Mouse (Mus musculus) CH12.LX (cell line): ENCODE data around the gene Rp9. TPM values are rescaled to one million over a fixed set of nuclear protein-coding genes. Genes with fewer than 3 reads are reported as not detected.

Source experiments
- DNase-seq: peaks from one replicate; pipeline ENCODE4 v3.0.0-alpha.2; 2013; ENCODE audit errors: extremely low read depth
- H3K27ac ChIP-seq: 2 replicates; pipeline ENCODE4 v1.5.1; 2012; ENCODE audit warnings: low read depth, mild to moderate bottlenecking, control low read depth, moderate library complexity; ENCODE audit not compliant: insufficient read depth
- H3K27me3 ChIP-seq: replicated peaks from 2 replicates; pipeline ENCODE3; 2012; ENCODE audit warnings: inconsistent platforms
- H3K36me3 ChIP-seq, 2 experiments: replicated peaks in 1 of 2; 2 replicates each; pipeline versions ENCODE3 to v1.6.1; 2012; ENCODE audit warnings: inconsistent platforms in 1 of 2, low read length in 1 of 2, mild to moderate bottlenecking in 1 of 2, mixed read lengths in 1 of 2, moderate library complexity in 1 of 2; ENCODE audit not compliant: control insufficient read depth in 1 of 2, insufficient read depth in 1 of 2
- H3K4me1 ChIP-seq, 2 experiments: 2 replicates each; pipeline ENCODE4 v1.6.1; 2012; ENCODE audit warnings: inconsistent platforms in 1 of 2, moderate library complexity in 1 of 2; ENCODE audit not compliant: insufficient read depth in 2 of 2, control insufficient read depth in 1 of 2
- H3K4me2 ChIP-seq: 2 replicates; pipeline ENCODE4 v1.6.1; 2012; ENCODE audit warnings: low read depth, mild to moderate bottlenecking, control low read depth; ENCODE audit not compliant: poor library complexity, insufficient read depth, severe bottlenecking
- H3K4me3 ChIP-seq, 3 experiments: fragments of 150-350 bp in 1 of 3; sonication (generic) in 1 of 3; replicated peaks in 1 of 3; 2 replicates each; pipeline versions ENCODE3 to v1.5.1; 2011 to 2012; ENCODE audit warnings: low read depth in 2 of 3, low read length in 2 of 3, mild to moderate bottlenecking in 2 of 3, moderate library complexity in 2 of 3, control low read depth in 1 of 3, improper control_type of control experiment in 1 of 3, inconsistent platforms in 1 of 3, mixed read lengths in 1 of 3; ENCODE audit not compliant: poor library complexity in 1 of 3
- H3K79me2 ChIP-seq: replicated peaks from 2 replicates; pipeline ENCODE4 v1.6.1; 2012; ENCODE audit warnings: mild to moderate bottlenecking, moderate library complexity; ENCODE audit not compliant: control insufficient read depth, poor library complexity, insufficient read depth, severe bottlenecking; ENCODE audit errors: extremely low read depth
- H3K9ac ChIP-seq: 2 replicates; pipeline ENCODE4 v1.6.1; 2012; ENCODE audit warnings: low read depth, mild to moderate bottlenecking, control low read depth, moderate library complexity; ENCODE audit not compliant: insufficient read depth
- H3K9me3 ChIP-seq: replicated peaks from 2 replicates; pipeline ENCODE3; 2012; ENCODE audit warnings: low read length, inconsistent platforms, mixed read lengths
- BHLHE40 ChIP-seq: IDR thresholded peaks from 2 replicates; pipeline ENCODE4 v1.6.1; 2011; ENCODE audit warnings: mild to moderate bottlenecking, low read depth, low read length, improper control_type of control experiment
- CHD1 ChIP-seq: IDR thresholded peaks from 2 replicates; pipeline ENCODE4 v1.6.1; 2012; ENCODE audit warnings: low read depth, low read length, improper control_type of control experiment, inconsistent platforms
- CHD2 ChIP-seq: IDR thresholded peaks from 2 replicates; pipeline ENCODE4 v1.6.1; 2011; ENCODE audit warnings: low read length, improper control_type of control experiment
- CTCF ChIP-seq, 2 experiments: IDR thresholded peaks in 1 of 2; conservative IDR thresholded peaks in 1 of 2; 2 replicates each; pipeline ENCODE4 v1.5.1; 2011 to 2012; ENCODE audit warnings: low read depth in 2 of 2, low read length in 2 of 2, improper control_type of control experiment in 1 of 2, inconsistent platforms in 1 of 2, mild to moderate bottlenecking in 1 of 2, moderate library complexity in 1 of 2
- E2F4 ChIP-seq: IDR thresholded peaks from 2 replicates; pipeline ENCODE4 v1.6.1; 2011; ENCODE audit warnings: low read depth, low read length, improper control_type of control experiment; ENCODE audit not compliant: insufficient replicate concordance
- ELF1 ChIP-seq: IDR thresholded peaks from 2 replicates; pipeline ENCODE4 v1.6.1; 2014; ENCODE audit warnings: low read depth, mild to moderate bottlenecking, inconsistent platforms, low read length, improper control_type of control experiment
- GABPA ChIP-seq: IDR thresholded peaks from 2 replicates; pipeline ENCODE4 v1.6.1; 2012; ENCODE audit warnings: low read depth, low read length, improper control_type of control experiment, inconsistent platforms; ENCODE audit not compliant: insufficient replicate concordance
- HCFC1 ChIP-seq: IDR thresholded peaks from 2 replicates; pipeline ENCODE4 v1.6.1; 2012; ENCODE audit warnings: low read depth, mild to moderate bottlenecking, inconsistent platforms, low read length, improper control_type of control experiment
- JUN ChIP-seq: IDR thresholded peaks from 2 replicates; pipeline ENCODE4 v1.6.1; 2011; ENCODE audit warnings: low read depth, mild to moderate bottlenecking, low read length, improper control_type of control experiment, moderate library complexity; ENCODE audit not compliant: insufficient read depth
- JUND ChIP-seq: conservative IDR thresholded peaks from 2 replicates; pipeline ENCODE4 v1.6.1; 2011; ENCODE audit warnings: low read depth, low read length, improper control_type of control experiment
- KAT2A ChIP-seq: IDR thresholded peaks from 2 replicates; pipeline ENCODE4 v1.6.1; 2012; ENCODE audit warnings: low read length, improper control_type of control experiment, inconsistent platforms; ENCODE audit not compliant: insufficient replicate concordance
- MAFK ChIP-seq: IDR thresholded peaks from 2 replicates; pipeline ENCODE4 v1.6.1; 2011; ENCODE audit warnings: low read length, improper control_type of control experiment; ENCODE audit not compliant: insufficient replicate concordance
- MAX ChIP-seq: IDR thresholded peaks from 2 replicates; pipeline ENCODE4 v1.6.1; 2011; ENCODE audit warnings: low read length, improper control_type of control experiment
- MAZ ChIP-seq: IDR thresholded peaks from 2 replicates; pipeline ENCODE4 v1.6.1; 2012; ENCODE audit warnings: low read depth, mild to moderate bottlenecking, inconsistent platforms, low read length, improper control_type of control experiment, moderate library complexity
- MEF2A ChIP-seq: IDR thresholded peaks from 2 replicates; pipeline ENCODE4 v1.6.1; 2014; ENCODE audit warnings: low read depth, mild to moderate bottlenecking, inconsistent platforms, low read length, improper control_type of control experiment, borderline replicate concordance
- MYC ChIP-seq: IDR thresholded peaks from 2 replicates; pipeline ENCODE4 v1.6.1; 2011; ENCODE audit warnings: low read depth, mild to moderate bottlenecking, improper control_type of control experiment, low read length
- NELFE ChIP-seq: IDR thresholded peaks from 2 replicates; pipeline ENCODE4 v1.6.1; 2011; ENCODE audit warnings: low read depth, low read length, improper control_type of control experiment
- POLR2A ChIP-seq: IDR thresholded peaks from 2 replicates; pipeline ENCODE4 v1.6.1; 2011; ENCODE audit warnings: low read depth, mild to moderate bottlenecking, improper control_type of control experiment, low read length
- POLR2AphosphoS2 ChIP-seq: IDR thresholded peaks from 2 replicates; pipeline ENCODE4 v1.6.1; 2011; ENCODE audit warnings: low read depth, low read length, improper control_type of control experiment
- RAD21 ChIP-seq: IDR thresholded peaks from 2 replicates; pipeline ENCODE4 v1.6.1; 2011; ENCODE audit warnings: low read depth, mild to moderate bottlenecking, low read length, improper control_type of control experiment, moderate library complexity
- RCOR1 ChIP-seq: conservative IDR thresholded peaks from 2 replicates; pipeline ENCODE4 v1.6.1; 2012; ENCODE audit warnings: low read depth, mild to moderate bottlenecking, inconsistent platforms, low read length, improper control_type of control experiment
- SIN3A ChIP-seq: IDR thresholded peaks from 2 replicates; pipeline ENCODE4 v1.6.1; 2012; ENCODE audit warnings: low read length, improper control_type of control experiment, inconsistent platforms
- SMC3 ChIP-seq: IDR thresholded peaks from 2 replicates; pipeline ENCODE4 v1.6.1; 2011; ENCODE audit warnings: low read depth, low read length, improper control_type of control experiment
- TBP ChIP-seq: conservative IDR thresholded peaks from 2 replicates; pipeline ENCODE4 v1.6.1; 2011; ENCODE audit warnings: low read depth, low read length, improper control_type of control experiment
- TCF12 ChIP-seq: IDR thresholded peaks from 2 replicates; pipeline ENCODE4 v1.6.1; 2014; ENCODE audit warnings: low read depth, mild to moderate bottlenecking, inconsistent platforms, low read length, improper control_type of control experiment
- UBTF ChIP-seq: IDR thresholded peaks from 2 replicates; pipeline ENCODE4 v1.6.1; 2012; ENCODE audit warnings: low read depth, mild to moderate bottlenecking, inconsistent platforms, low read length, improper control_type of control experiment, moderate library complexity
- USF1 ChIP-seq: IDR thresholded peaks from 2 replicates; pipeline ENCODE4 v1.6.1; 2014; ENCODE audit warnings: low read depth, mild to moderate bottlenecking, inconsistent platforms, low read length, improper control_type of control experiment
- USF2 ChIP-seq: conservative IDR thresholded peaks from 2 replicates; pipeline ENCODE4 v1.6.1; 2011; ENCODE audit warnings: low read depth, low read length, improper control_type of control experiment
- ZC3H11A ChIP-seq: IDR thresholded peaks from 2 replicates; pipeline ENCODE4 v1.6.1; 2012; ENCODE audit warnings: low read depth, mild to moderate bottlenecking, inconsistent platforms, low read length, improper control_type of control experiment
- ZKSCAN1 ChIP-seq: IDR thresholded peaks from 2 replicates; pipeline ENCODE4 v1.6.1; 2012; ENCODE audit warnings: low read depth, inconsistent platforms, low read length, improper control_type of control experiment, borderline replicate concordance
- ZMIZ1 ChIP-seq: IDR thresholded peaks from 2 replicates; pipeline ENCODE4 v1.6.1; 2012; ENCODE audit warnings: low read depth, mild to moderate bottlenecking, inconsistent platforms, low read length, improper control_type of control experiment
- dilution Hi-C: fragments of 300-500 bp; cut with MboI; formaldehyde crosslinking; loops from 2 replicates; pipeline ENCODE4 v1.14.3; 2020; ENCODE audit warnings: low sequenced_read_pairs; ENCODE audit not compliant: extremely low pct_unique_long_range_greater_than_20kb, extremely low pct_ligation_motif_present
- in situ Hi-C: fragments of 300-500 bp; cut with MboI; formaldehyde crosslinking; loops from 3 replicates; pipeline ENCODE4 v1.14.3; 2019; ENCODE audit warnings: low sequenced_read_pairs, low pct_ligation_motif_present, low pct_unique_long_range_greater_than_20kb, mixed read lengths
- polyA plus RNA-seq: library from polyadenylated mRNA; unstranded; fragments of >175 nt; gene quantifications from 2 replicates; pipeline ENCODE4 v1.2.1, GENCODE M21; 2012; ENCODE audit warnings: low read depth; ENCODE audit not compliant: insufficient read length
- total RNA-seq, 2 experiments: library from RNA; depleted of rRNA; stranded (reverse); fragments of 300-350 nt in 1 of 2; fragments of >200 nt in 1 of 2; gene quantifications; 2 replicates each; pipeline ENCODE4 v1.2.3; 2012 to 2014

The Rp9 gene
- total and polyA plus RNA-seq, 3 experiments = 64.2 to 86.9 (median 85.0) TPM

GRCm38 (mm10) chr9:22389736-22390245 is 79.8 kb downstream of the Rp9 start:
- Histone ChIP-seq H3K36me3 (no peaks in the 10 kb centered on the region), H3K27me3 (no peaks in the 10 kb centered on the region), H3K27ac (no peak overlapping the region), H3K79me2 (peaks cover 31% of the 10 kb centered on the region), H3K9ac (peak overlapping the region; percentile 41), H3K4me2 (peak overlapping the region; percentile 14), H3K4me3 (peak overlapping the region; percentile 59 to 95 (median 94))
- dilution Hi-C loops (no loop called here), in situ Hi-C loops (loop anchor here (5.0 kb wide), 1 partner anchor 232 kb away; the partner anchor contains the start of gene Pigyl)
- no peak for DNase-seq
- peak; percentile 26; the same call in 1 of the 2 replicates for TF ChIP-seq HCFC1
- 0 out of 2 replicates have a peak, but pooled peaks have one; percentile 29 for TF ChIP-seq CHD2
- TF ChIP-seq ZKSCAN1 = no peak
- TF ChIP-seq, all 38 proteins: peak for 2
- no peaks in the 10 kb centered on the region for H3K9me3 ChIP-seq
- peaks cover 0 to 21% of the 10 kb centered on the region in 2 experiments; a peak in 3 of 4 replicates for H3K4me1 ChIP-seq

GRCm38 (mm10) chr9:22389021-22389476 is 80.5 kb downstream of the Rp9 start, which contains the start of gene Anln:
Anln (minus strand) TSS chr9:22389188.
- no peaks in the 10 kb centered on the region for H3K9me3 ChIP-seq
- in situ Hi-C loops (no loop called here), dilution Hi-C loops (no loop called here)
- peak; percentile 90 for DNase-seq
- H3K4me1 ChIP-seq = peaks cover 0 to 23% of the 10 kb centered on the region in 2 experiments; a peak in 2 of 4 replicates
- H3K36me3 ChIP-seq = peaks cover 0 to 2% of the 10 kb centered on the region in 2 experiments
- H3K27ac ChIP-seq = peak within 1 kb of the TSS; percentile 90
- peak within 1 kb of the TSS; percentile 90 for H3K4me2 ChIP-seq
- H3K79me2 ChIP-seq = peaks cover 36% of the 10 kb centered on the region
- peak within 1 kb of the TSS; percentile 83 to 95 (median 94) for H3K4me3 ChIP-seq
- no peaks in the 10 kb centered on the region for H3K27me3 ChIP-seq
- peak within 1 kb of the TSS; percentile 84 for H3K9ac ChIP-seq
- TF ChIP-seq KAT2A (no peak), MEF2A (peak; percentile 51; the same call in 1 of the 2 replicates), MAZ (no peak), ELF1 (no peak; the same call in 1 of the 2 replicates), E2F4 (no peak), TCF12 (peak; percentile 69), HCFC1 (0 out of 2 replicates have a peak, but pooled peaks have one; percentile 19), RAD21 (no peak), SMC3 (no peak), JUN (no peak), BHLHE40 (peak; percentile 96), ZMIZ1 (peak; percentile 83), CTCF (conservative IDR thresholded peaks at IDR 0.05 in 1 of 2, IDR thresholded peaks at IDR 0.05 in 1 of 2; ENCODE audit: low read depth in 2 of 2, low read length in 2 of 2) (no peak), TBP (peak; percentile 70), JUND (no peak), ZC3H11A (no peak), USF1 (peak; percentile 99), SIN3A (peak; percentile 83; the same call in 1 of the 2 replicates), NELFE (peak; percentile 96), MAFK (no peak), POLR2A (peak; percentile 95), UBTF (0 out of 2 replicates have a peak, but pooled peaks have one; percentile 47), ZKSCAN1 (no peak), GABPA (no peak), MYC (no peak), USF2 (peak; percentile 94), RCOR1 (no peak), POLR2AphosphoS2 (peak; percentile 68; the same call in 1 of the 2 replicates), CHD1 (no peak; the same call in 1 of the 2 replicates), CHD2 (no peak), MAX (peak; percentile 91)
